Comparison of ENCODE assay signal across 9 mouse cellular contexts in genomic region chr4:43530581-43530980, GRCm38 (mm10). TPM values are rescaled to one million over a fixed set of nuclear protein-coding genes. Genes with fewer than 3 reads are reported as not detected.
A peak's percentile ranks its signal among the peaks of the same experiment; 100 is the strongest.
DNase-seq lines count a peak whose midpoint lies in the region; ATAC-seq lines count a peak whose summit lies in the region.
"Had no signal": no experiment of that assay in that cellular context is flagged by ENCODE, and none has a peak within 500 bp of the region (broad histone marks: within the 10 kb centered on the region; RNA-seq: fewer than 3 reads in every experiment).

No protein-coding gene starts in this region.

- no peaks in the 10 kb centered on the region for H3K4me1 ChIP-seq in liver, embryonic 16.5 days (ENCODE audit: control insufficient read depth, low read depth, low read length)
- H3K4me1 ChIP-seq: limb, embryonic 15.5 days had no signal

- H3K27ac ChIP-seq in liver, embryonic 16.5 days (ENCODE audit: low read length) = no peak overlapping the region

- peaks cover 5% of the 10 kb centered on the region for H3K27me3 ChIP-seq in liver, embryonic 16.5 days (ENCODE audit: control insufficient read depth, insufficient read depth, low read depth, low read length)

- peak; percentile 81 for DNase-seq in CD4-positive helper T cell, adult 2 months (ENCODE audit: low read depth, low spot score)
- DNase-seq in MN1 (ENCODE audit: low spot score) = peak; percentile 73
- DNase-seq in cerebellum, postnatal 10 days = peak; percentile 81 to 88
- peak; percentile 58 to 68 for DNase-seq in gastrocnemius, postnatal 36 days
- DNase-seq in kidney, postnatal 14 days = peak; percentile 78
- DNase-seq in retina, postnatal 7 days (ENCODE audit: low read depth, low spot score) = peak; percentile 54
- DNase-seq in thymus, postnatal 36 days = peak; percentile 74 to 77

- no peak overlapping the region for H3K4me3 ChIP-seq in liver, embryonic 16.5 days (ENCODE audit: low read depth, low read length)
- H3K4me3 ChIP-seq: limb, embryonic 15.5 days had no signal

- H3K36me3 ChIP-seq in liver, embryonic 16.5 days (ENCODE audit: control insufficient read depth, insufficient read depth) = peaks cover 43% of the 10 kb centered on the region

- WGBS in liver, embryonic 16.5 days (ENCODE audit: insufficient replicate concordance) = 18% methylated on average over 7 of the region's 7 CpGs

- no peak overlapping the region for H3K9ac ChIP-seq in liver, embryonic 16.5 days (ENCODE audit: low read depth, low read length)
- H3K9ac ChIP-seq: limb, embryonic 15.5 days had no signal

- ATAC-seq in liver, embryonic 16.5 days (ENCODE audit: low read depth) = peak; percentile 51; the same call in 1 of the 2 replicates

- H3K4me2 ChIP-seq in liver, embryonic 16.5 days (ENCODE audit: low read depth, low read length) = no peak overlapping the region
- H3K4me2 ChIP-seq: limb, embryonic 15.5 days had no signal

- H3K9me3 ChIP-seq in liver, embryonic 16.5 days (replicated peaks; ENCODE audit: control insufficient read depth, low read length) = no peaks in the 10 kb centered on the region
- H3K9me3 ChIP-seq: limb, embryonic 15.5 days had no signal

- intact Hi-C loops in gastrocnemius, postnatal 36 days (cut with DNase I) = no loop called here

RNA-seq across cellular contexts. Expression of gene Tpm2, which starts 7.0 kb away (rescaled TPM):
- 1,000 to 10,000 TPM; 6,166 to 7,572 TPM for total RNA-seq in gastrocnemius, postnatal 36 days (2021)
- polyA plus RNA-seq in liver, embryonic 16.5 days (2015; fragmentation: Nextera tagmentation; extraction: Ambion mirVana) = 30.0 and 48.9 TPM in 2 replicates

RNA-seq across cellular contexts. Expression of gene Car9, which starts 23.8 kb away (rescaled TPM):
- total RNA-seq in gastrocnemius, postnatal 36 days (2021) = 1 to 10 TPM; 3.4 to 4.4 TPM
- polyA plus RNA-seq in liver, embryonic 16.5 days (2015; fragmentation: Nextera tagmentation; extraction: Ambion mirVana) = 1.3 and 1.7 TPM in 2 replicates

RNA-seq across cellular contexts. Expression of gene Arhgef39, which starts 31.1 kb away (rescaled TPM):
- under 1 TPM in 1 of 2 experiments, not detected in 1; 0.32 TPM for total RNA-seq in gastrocnemius, postnatal 36 days (2021)
- polyA plus RNA-seq in liver, embryonic 16.5 days (2015; fragmentation: Nextera tagmentation; extraction: Ambion mirVana) = 32.7 and 34.6 TPM in 2 replicates

RNA-seq across cellular contexts. Expression of gene Creb3, which starts 31.6 kb away (rescaled TPM):
- 10 to 100 TPM; 31.5 to 38.3 TPM for total RNA-seq in gastrocnemius, postnatal 36 days (2021)
- 23.6 and 26.1 TPM in 2 replicates for polyA plus RNA-seq in liver, embryonic 16.5 days (2015; fragmentation: Nextera tagmentation; extraction: Ambion mirVana)

RNA-seq across cellular contexts. Expression of gene Tln1, which starts 31.9 kb away (rescaled TPM):
- total RNA-seq in gastrocnemius, postnatal 36 days (2021) = 10 to 100 TPM; 53.6 to 55.2 TPM
- 38.2 and 40.2 TPM in 2 replicates for polyA plus RNA-seq in liver, embryonic 16.5 days (2015; fragmentation: Nextera tagmentation; extraction: Ambion mirVana)
